8 mouse cellular contexts compared by ENCODE assay signal in the genomic region with DNA sequence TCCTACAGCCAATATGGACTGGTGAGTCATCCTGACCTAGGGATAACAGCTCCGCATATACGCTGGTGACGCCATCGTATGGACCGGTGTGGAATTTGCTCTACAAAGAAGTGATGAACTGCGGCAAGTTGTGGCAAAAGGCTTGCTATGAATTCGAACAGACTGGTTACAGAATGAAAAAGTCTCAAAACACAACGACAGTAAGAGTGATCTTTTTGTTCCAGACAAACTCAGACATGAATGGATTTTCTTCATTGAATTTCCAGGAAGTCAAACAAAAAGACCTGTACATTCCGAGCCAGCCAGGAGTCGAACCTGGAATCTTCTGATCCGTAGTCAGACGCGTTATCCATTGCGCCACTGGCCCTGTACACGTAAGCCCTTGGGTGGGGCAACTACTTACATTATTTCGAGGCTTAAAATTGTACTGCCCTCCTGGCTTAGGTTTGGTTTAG. TPM values are rescaled to one million over a fixed set of nuclear protein-coding genes. Genes with fewer than 3 reads are reported as not detected.
DNase-seq lines count a peak whose midpoint lies in the region; ATAC-seq lines count a peak whose summit lies in the region.

No protein-coding gene starts in this region.

- ATAC-seq in megakaryocyte, adult 5-6 weeks (ENCODE audit: poor library complexity, severe bottlenecking): peak; percentile 43

- peak; percentile 83 for DNase-seq in adipocyte (ENCODE audit: low spot score)
- peak; percentile 88 for DNase-seq in embryo, embryonic 10 days (ENCODE audit: low spot score)
- DNase-seq in gastrocnemius, postnatal 10 days: peak; percentile 64
- peak; percentile 93 for DNase-seq in induced T-regulatory cell, adult 2 months (ENCODE audit: low read depth)
- peak; percentile 71 to 98 for DNase-seq in left cerebral cortex, adult 8-10 months (ENCODE audit: low spot score in 2 of 2)
- peak; percentile 88 to 90 for DNase-seq in right cerebral cortex, postnatal 10 days (ENCODE audit: low spot score in 2 of 2)
- peak; percentile 65 for DNase-seq in urinary bladder, postnatal 25 days (ENCODE audit: low spot score)

RNA-seq across cellular contexts. Expression of gene Btn1a1, which starts 19.2 kb away (rescaled TPM):
- not detected for total RNA-seq in gastrocnemius, postnatal 10 days (2021)
- total RNA-seq in left cerebral cortex, adult 8-10 months (2022): under 1 TPM in 2 of 4 experiments, not detected in 2; 0.09 to 0.13 TPM
- not detected in 2 replicates for total RNA-seq in megakaryocyte, adult 5-6 weeks (2015)
- not detected in 2 replicates for total RNA-seq in megakaryocyte, adult 5-6 weeks (2017)

RNA-seq across cellular contexts. Expression of gene Abt1, which starts 22.9 kb away (rescaled TPM):
- 1 to 10 TPM; 4.8 to 5.3 TPM for total RNA-seq in gastrocnemius, postnatal 10 days (2021)
- 1 to 10 TPM; 8.1 to 9.3 (median 8.6) TPM for total RNA-seq in left cerebral cortex, adult 8-10 months (2022)
- total RNA-seq in megakaryocyte, adult 5-6 weeks (2015): 5.1 and 5.2 TPM in 2 replicates
- 6.8 and 11.2 TPM in 2 replicates for total RNA-seq in megakaryocyte, adult 5-6 weeks (2017)

RNA-seq across cellular contexts. Expression of gene Btn2a2, which starts 42.1 kb away (rescaled TPM):
- total RNA-seq in gastrocnemius, postnatal 10 days (2021): under 1 TPM in 1 of 2 experiments, not detected in 1; 0.11 TPM
- 1 to 10 TPM in 2 of 4 experiments, under 1 TPM in 2; 0.63 to 1.1 (median 0.99) TPM for total RNA-seq in left cerebral cortex, adult 8-10 months (2022)
- not detected in 2 replicates for total RNA-seq in megakaryocyte, adult 5-6 weeks (2015)
- not detected in 2 replicates for total RNA-seq in megakaryocyte, adult 5-6 weeks (2017)

Comparison
In these comparisons a context has a peak if more than half of its experiments do, and no peak if none do; other contexts are left out.
1. Peak in every context shown above with its lines: DNase-seq and ATAC-seq.